Mouse (Mus musculus) forebrain, postnatal 0 days (tissue): ENCODE data around the gene Rasal2. TPM values are rescaled to one million over a fixed set of nuclear protein-coding genes. Genes with fewer than 3 reads are reported as not detected.
A peak's percentile ranks its signal among the peaks of the same experiment; 100 is the strongest.

Experiments used
- ATAC-seq: fragments of 200-750 bp; cut with Nextera tagmentation; 2 replicates; pipeline ENCODE4 v1.8.0; 2017; ENCODE audit warnings: mild to moderate bottlenecking, moderate library complexity
- DNase-seq: peaks from one replicate; pipeline ENCODE4 v3.0.0-alpha.2; 2015
- H3K27ac ChIP-seq: fragments of 300-500 bp; sonication (generic); 2 replicates; pipeline ENCODE4 v1.5.1; 2014; ENCODE audit warnings: low read depth, mild to moderate bottlenecking, antibody characterized with exemption, low read length, moderate library complexity, mixed read lengths
- H3K27me3 ChIP-seq: fragments of 300-500 bp; sonication (generic); 2 replicates; pipeline ENCODE4 v1.6.1; 2014; ENCODE audit warnings: mild to moderate bottlenecking, low read length, mixed read lengths; ENCODE audit not compliant: insufficient read depth
- H3K36me3 ChIP-seq: fragments of 300-500 bp; sonication (generic); 2 replicates; pipeline ENCODE4 v1.6.1; 2014; ENCODE audit warnings: mild to moderate bottlenecking, moderate library complexity; ENCODE audit not compliant: insufficient read depth
- H3K4me1 ChIP-seq: fragments of 300-500 bp; sonication (generic); 2 replicates; pipeline ENCODE4 v1.6.1; 2014; ENCODE audit warnings: antibody characterized with exemption; ENCODE audit not compliant: insufficient read depth
- H3K4me2 ChIP-seq: fragments of 300-500 bp; sonication (generic); 2 replicates; pipeline ENCODE4 v1.6.1; 2014; ENCODE audit warnings: low read depth, mild to moderate bottlenecking, moderate library complexity
- H3K4me3 ChIP-seq: fragments of 300-500 bp; sonication (generic); 2 replicates; pipeline ENCODE4 v1.5.1; 2014; ENCODE audit warnings: low read depth, low read length, mixed read lengths
- H3K9ac ChIP-seq: fragments of 300-500 bp; sonication (generic); 2 replicates; pipeline ENCODE4 v1.6.1; 2014; ENCODE audit warnings: mild to moderate bottlenecking
- H3K9me3 ChIP-seq: fragments of 300-500 bp; sonication (generic); 2 replicates; pipeline ENCODE4 v1.6.1; 2016; ENCODE audit warnings: low read length
- CTCF ChIP-seq: sonication (generic); IDR thresholded peaks from 2 replicates; pipeline ENCODE4 v1.5.1; 2016; ENCODE audit warnings: antibody characterized with exemption, control low read depth, low read depth
- whole genome bisulfite sequencing: fragments of 180-500 bp; shearing (Covaris S2); extraction: QIAGEN DNeasy Blood & Tissue Kit; methylation state at CpG from one replicate; pipeline ENCODE4 v1.1.7; 2014; 5-methylcytosine and 5-hydroxymethylcytosine counted together
- polyA plus RNA-seq: library from polyadenylated mRNA; unstranded; fragments of >200 nt; fragmentation: Nextera tagmentation; extraction: Ambion mirVana; gene quantifications from 2 replicates; pipeline ENCODE4 v1.2.1, GENCODE M21; 2015
- total RNA-seq: library from RNA; depleted of rRNA; stranded (reverse); fragments of >200 nt; gene quantifications from 2 replicates; pipeline ENCODE4 v1.2.3, GENCODE M21; 2014

Gene Rasal2
- total and polyA plus RNA-seq, 2 experiments from 2014 or later: 26.3 to 42.1 TPM

DNA sequence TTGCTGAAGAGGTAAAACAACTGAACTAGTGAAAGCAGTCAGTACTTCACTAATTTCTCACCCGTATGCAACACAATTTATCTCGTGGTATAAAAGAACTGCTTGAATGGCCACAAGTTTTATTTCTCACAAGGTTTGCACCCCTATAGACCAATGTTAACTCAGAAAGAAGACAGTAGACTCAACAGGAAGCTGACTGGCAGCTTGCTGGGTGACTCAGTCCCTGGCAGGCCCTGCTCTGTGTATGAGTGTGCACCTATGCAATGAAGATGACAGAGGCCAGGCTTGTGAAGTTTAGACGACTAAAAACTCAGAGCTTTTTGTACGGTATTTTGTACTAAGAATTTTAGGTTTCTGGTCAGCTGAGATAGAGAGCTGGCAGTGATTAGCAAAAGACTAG is 180.0 kb downstream of the Rasal2 start:
- ATAC-seq: no peak
- Histone ChIP-seq H3K9me3 (no peaks in the 10 kb centered on the region), H3K27me3 (no peaks in the 10 kb centered on the region), H3K4me1 (peaks cover 6% of the 10 kb centered on the region; the same call in 1 of the 2 replicates), H3K27ac (no peak overlapping the region), H3K9ac (no peak overlapping the region), H3K4me3 (no peak overlapping the region), H3K4me2 (no peak overlapping the region), H3K36me3 (no peaks in the 10 kb centered on the region)
- WGBS: 40% methylated on average over 4 of the region's 4 CpGs
- TF ChIP-seq CTCF: no peak
- DNase-seq: no peak

DNA sequence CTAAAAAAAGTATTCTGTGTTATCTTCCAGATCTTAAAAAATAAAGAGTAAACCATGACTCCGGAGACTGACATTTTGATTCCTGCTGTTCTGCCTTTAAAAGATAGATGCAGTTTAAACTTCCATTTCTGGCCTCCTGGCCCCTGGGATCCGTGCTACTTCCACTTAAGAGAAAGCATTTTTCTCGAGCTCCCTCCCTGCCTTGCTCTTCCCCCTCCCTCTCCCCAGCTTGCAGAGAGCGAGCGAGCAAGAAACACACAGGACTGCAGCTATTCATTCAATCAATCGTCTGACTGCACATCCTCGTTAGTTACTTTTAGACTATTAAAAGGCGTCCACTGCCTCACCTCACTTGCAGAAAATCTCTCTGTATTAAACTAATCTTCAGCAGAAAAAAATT is 181.4 kb downstream of the Rasal2 start:
- no peaks in the 10 kb centered on the region for H3K27me3 ChIP-seq
- H3K4me1 ChIP-seq: peaks cover 6% of the 10 kb centered on the region; the same call in 1 of the 2 replicates
- peak; percentile 50 for DNase-seq
- H3K27ac ChIP-seq: peak overlapping the region; percentile 40; the same call in 1 of the 2 replicates
- no peaks in the 10 kb centered on the region for H3K9me3 ChIP-seq
- peak overlapping the region; percentile 37 for H3K9ac ChIP-seq
- no peaks in the 10 kb centered on the region for H3K36me3 ChIP-seq
- peak overlapping the region; percentile 24 for H3K4me3 ChIP-seq
- peak overlapping the region; percentile 44 for H3K4me2 ChIP-seq
- WGBS: 11% methylated on average over 8 of the region's 8 CpGs
- TF ChIP-seq CTCF: no peak
- ATAC-seq: peak; percentile 71; the same call in 1 of the 2 replicates

DNA sequence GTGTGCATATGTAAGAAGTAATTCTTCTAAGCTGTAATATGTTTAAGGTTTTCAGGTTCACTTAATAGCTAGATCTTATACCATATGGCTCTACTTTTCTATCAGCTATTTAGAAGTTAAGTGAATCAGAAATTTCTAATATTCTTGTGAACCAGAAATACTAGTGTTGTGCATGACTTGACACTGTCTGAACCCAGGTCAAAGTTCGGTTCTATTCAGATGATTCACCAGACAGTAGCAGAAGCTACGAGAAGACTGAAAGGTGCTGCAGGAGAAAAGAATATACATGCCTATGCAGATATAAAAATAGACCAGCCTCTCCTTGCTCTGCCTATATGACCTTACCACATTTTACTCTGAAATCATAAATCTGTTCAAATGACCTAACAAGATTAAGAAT is 182.0 kb downstream of the Rasal2 start:
- no peaks in the 10 kb centered on the region for H3K9me3 ChIP-seq
- H3K4me3 ChIP-seq: no peak overlapping the region
- H3K4me1 ChIP-seq: peaks cover 6% of the 10 kb centered on the region; the same call in 1 of the 2 replicates
- no peaks in the 10 kb centered on the region for H3K27me3 ChIP-seq
- ATAC-seq: no peak
- H3K27ac ChIP-seq: no peak overlapping the region
- no peak overlapping the region for H3K4me2 ChIP-seq
- WGBS: 47% methylated on average over 2 of the region's 2 CpGs
- H3K9ac ChIP-seq: no peak overlapping the region
- no peak for DNase-seq
- H3K36me3 ChIP-seq: no peaks in the 10 kb centered on the region
- no peak for TF ChIP-seq CTCF

DNA sequence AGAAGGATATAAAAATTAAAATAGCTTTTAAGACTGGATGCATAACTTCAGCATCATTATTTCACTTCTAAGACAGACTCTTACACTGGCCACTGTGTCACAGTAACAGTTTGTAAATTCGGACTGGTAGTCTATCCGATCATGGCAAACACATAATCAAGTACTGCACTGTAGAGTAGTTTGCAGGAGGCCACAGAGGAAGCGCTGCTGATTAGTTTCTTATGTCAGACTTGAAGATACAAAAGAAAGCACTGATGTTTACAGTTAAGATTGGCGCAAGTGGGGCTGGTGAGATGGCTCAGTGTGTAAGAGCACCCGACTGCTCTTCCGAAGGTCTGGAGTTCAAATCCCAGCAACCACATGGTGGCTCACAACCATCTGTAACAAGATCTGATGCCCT is 187.4 kb downstream of the Rasal2 start:
- Histone ChIP-seq H3K36me3 (no peaks in the 10 kb centered on the region), H3K9me3 (no peaks in the 10 kb centered on the region), H3K27me3 (no peaks in the 10 kb centered on the region), H3K27ac (no peak overlapping the region), H3K4me2 (no peak overlapping the region), H3K4me3 (no peak overlapping the region), H3K4me1 (no peaks in the 10 kb centered on the region), H3K9ac (no peak overlapping the region)
- 92% methylated on average over 6 of the region's 6 CpGs for WGBS
- TF ChIP-seq CTCF: no peak
- no peak for ATAC-seq
- DNase-seq: no peak

DNA sequence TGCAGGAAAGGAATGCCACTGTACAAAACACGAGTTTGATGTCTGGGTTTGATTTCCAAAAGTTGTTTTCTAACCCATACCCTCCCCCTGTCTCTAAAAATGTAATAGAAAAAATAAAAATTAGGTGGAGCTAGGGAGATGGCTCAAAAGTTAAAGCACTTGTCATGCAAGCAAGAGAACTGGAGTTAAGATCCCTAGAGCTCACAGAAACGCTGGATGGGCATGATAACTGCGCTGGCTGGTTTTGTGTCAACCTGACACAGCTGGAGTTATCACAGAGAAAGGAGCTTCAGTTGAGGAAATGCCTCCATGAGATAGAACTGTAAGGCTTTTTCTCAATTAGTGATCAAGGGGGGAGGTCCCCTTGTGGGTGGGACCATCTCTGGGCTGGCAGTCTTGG is 191.5 kb downstream of the Rasal2 start:
- Histone ChIP-seq H3K4me3 (no peak overlapping the region), H3K9me3 (no peaks in the 10 kb centered on the region), H3K27ac (no peak overlapping the region), H3K4me2 (no peak overlapping the region), H3K4me1 (no peaks in the 10 kb centered on the region), H3K27me3 (no peaks in the 10 kb centered on the region), H3K9ac (no peak overlapping the region), H3K36me3 (no peaks in the 10 kb centered on the region)
- no peak for DNase-seq
- TF ChIP-seq CTCF: no peak
- ATAC-seq: no peak
- 88% methylated on average over 3 of the region's 3 CpGs for WGBS

- H3K27ac ChIP-seq: no peak overlapping the region
- no peak overlapping the region for H3K4me3 ChIP-seq
- TF ChIP-seq CTCF: no peak
- DNase-seq (no peak), ATAC-seq (no peak)
- H3K9me3 ChIP-seq: no peaks in the 10 kb centered on the region
- H3K36me3 ChIP-seq: no peaks in the 10 kb centered on the region
- H3K4me2 ChIP-seq: no peak overlapping the region
- H3K4me1 ChIP-seq: no peaks in the 10 kb centered on the region
- WGBS: 98% methylated on average over 1 of the region's 1 CpGs
- H3K27me3 ChIP-seq: no peaks in the 10 kb centered on the region
- H3K9ac ChIP-seq: no peak overlapping the region
Measured at GRCm38 (mm10) chr1:157220466-157220865, 191.9 kb downstream of the Rasal2 start.

DNA sequence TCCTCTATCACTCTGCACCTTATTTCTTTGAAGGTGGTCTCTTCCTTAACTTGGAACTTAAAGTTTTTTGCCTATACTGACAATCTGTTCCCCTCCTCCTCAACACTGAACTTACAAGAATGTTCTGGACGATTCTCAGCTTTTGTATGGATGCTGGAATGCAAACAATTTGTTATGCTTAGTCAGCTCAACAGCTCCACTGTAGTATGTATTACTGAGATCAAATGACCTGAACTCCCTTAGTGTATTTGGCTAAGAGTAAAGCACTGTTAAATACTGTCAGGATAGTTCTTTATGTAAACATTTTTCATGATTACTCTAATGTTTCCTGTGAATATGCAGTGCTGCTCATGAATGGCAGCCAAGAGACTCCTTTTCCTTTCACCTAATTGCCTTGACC is 203.6 kb downstream of the Rasal2 start:
- no peaks in the 10 kb centered on the region for H3K36me3 ChIP-seq
- DNase-seq (no peak), ATAC-seq (no peak)
- 24% methylated on average over 1 of the region's 1 CpGs for whole genome bisulfite sequencing
- H3K4me1 ChIP-seq: no peaks in the 10 kb centered on the region
- H3K9me3 ChIP-seq: 0 out of 2 replicates have a peak, but pooled peaks cover 4% of the 10 kb centered on the region
- H3K27me3 ChIP-seq: no peaks in the 10 kb centered on the region
- H3K4me3 ChIP-seq: no peak overlapping the region
- no peak for TF ChIP-seq CTCF
- no peak overlapping the region for H3K27ac ChIP-seq
- no peak overlapping the region for H3K4me2 ChIP-seq
- H3K9ac ChIP-seq: no peak overlapping the region
